Mouse (Mus musculus) kidney, embryonic 14.5 days (tissue): ENCODE measurements around the gene Rae1. TPM values are rescaled to one million over a fixed set of nuclear protein-coding genes. Genes with fewer than 3 reads are reported as not detected.
A peak's percentile ranks its signal among the peaks of the same experiment; 100 is the strongest.

Experiments
- ATAC-seq: fragments of 200-750 bp; cut with Nextera tagmentation; 2 replicates; pipeline ENCODE4 v1.8.0; 2017; ENCODE audit warnings: moderate number of reproducible peaks, mild to moderate bottlenecking, moderate TSS enrichment, moderate library complexity; ENCODE audit not compliant: low FRiP score, low TSS enrichment
- H3K27ac ChIP-seq: fragments of 300-500 bp; sonication (generic); 2 replicates; pipeline ENCODE4 v1.5.1; 2014; ENCODE audit warnings: low read depth, mild to moderate bottlenecking, low read length, moderate library complexity, mixed read lengths
- H3K27me3 ChIP-seq: fragments of 300-500 bp; sonication (generic); 2 replicates; pipeline ENCODE4 v1.6.1; 2014; ENCODE audit warnings: mild to moderate bottlenecking, low read length; ENCODE audit not compliant: control insufficient read depth, insufficient read depth
- H3K36me3 ChIP-seq: fragments of 300-500 bp; sonication (generic); 2 replicates; pipeline ENCODE4 v1.6.1; 2014; ENCODE audit warnings: low read length, mixed read lengths; ENCODE audit not compliant: control insufficient read depth, insufficient read depth
- H3K4me1 ChIP-seq: fragments of 300-500 bp; sonication (generic); 2 replicates; pipeline ENCODE4 v1.6.1; 2014; ENCODE audit warnings: low read length, mixed read lengths; ENCODE audit not compliant: control insufficient read depth, insufficient read depth
- H3K4me2 ChIP-seq: fragments of 300-500 bp; sonication (generic); replicated peaks from 2 replicates; pipeline ENCODE4 v1.6.1; 2014; ENCODE audit warnings: low read depth, mild to moderate bottlenecking, low read length
- H3K4me3 ChIP-seq: fragments of 300-500 bp; sonication (generic); 2 replicates; pipeline ENCODE4 v1.5.1; 2014; ENCODE audit warnings: mild to moderate bottlenecking, low read length
- H3K9ac ChIP-seq: fragments of 300-500 bp; sonication (generic); 2 replicates; pipeline ENCODE4 v1.6.1; 2014; ENCODE audit warnings: low read depth, mild to moderate bottlenecking, low read length, moderate library complexity
- H3K9me3 ChIP-seq: fragments of 300-500 bp; sonication (generic); 2 replicates; pipeline ENCODE4 v1.6.1; 2016; ENCODE audit warnings: low read length; ENCODE audit not compliant: control insufficient read depth
- WGBS: fragments of 180-500 bp; shearing (Covaris S2); extraction: QIAGEN DNeasy Blood & Tissue Kit; methylation state at CpG from one replicate; pipeline ENCODE4 v1.1.7; 2014; 5-methylcytosine and 5-hydroxymethylcytosine counted together
- polyA plus RNA-seq: library from polyadenylated mRNA; unstranded; fragments of >200 nt; fragmentation: Nextera tagmentation; extraction: Ambion mirVana; gene quantifications from 2 replicates; pipeline ENCODE4 v1.2.1, GENCODE M21; 2014

Rae1 gene
- polyA plus RNA-seq, 1 experiment from 2014 or later = 155 TPM

DNA sequence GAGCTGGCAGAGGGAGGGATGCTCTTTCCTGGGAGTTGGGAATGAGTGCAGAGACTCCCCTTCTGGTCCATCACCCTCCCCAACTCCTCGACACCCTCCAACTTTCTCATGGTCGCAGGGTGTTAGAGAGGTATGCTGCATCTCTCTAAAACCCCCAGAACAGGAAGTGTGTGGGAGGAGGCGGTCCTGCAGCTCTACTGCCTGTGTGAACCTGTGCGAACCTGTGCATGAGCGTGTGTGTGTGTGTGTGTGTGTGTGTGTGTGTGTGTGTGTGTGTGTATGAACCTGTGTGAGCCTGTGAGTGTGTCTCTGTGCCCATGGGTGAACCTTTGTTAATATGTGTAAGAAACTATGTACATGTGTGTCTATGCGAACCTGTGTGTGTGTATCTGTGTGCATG is 53.9 kb downstream of the Rae1 start:
- H3K9ac ChIP-seq = no peak overlapping the region

DNA sequence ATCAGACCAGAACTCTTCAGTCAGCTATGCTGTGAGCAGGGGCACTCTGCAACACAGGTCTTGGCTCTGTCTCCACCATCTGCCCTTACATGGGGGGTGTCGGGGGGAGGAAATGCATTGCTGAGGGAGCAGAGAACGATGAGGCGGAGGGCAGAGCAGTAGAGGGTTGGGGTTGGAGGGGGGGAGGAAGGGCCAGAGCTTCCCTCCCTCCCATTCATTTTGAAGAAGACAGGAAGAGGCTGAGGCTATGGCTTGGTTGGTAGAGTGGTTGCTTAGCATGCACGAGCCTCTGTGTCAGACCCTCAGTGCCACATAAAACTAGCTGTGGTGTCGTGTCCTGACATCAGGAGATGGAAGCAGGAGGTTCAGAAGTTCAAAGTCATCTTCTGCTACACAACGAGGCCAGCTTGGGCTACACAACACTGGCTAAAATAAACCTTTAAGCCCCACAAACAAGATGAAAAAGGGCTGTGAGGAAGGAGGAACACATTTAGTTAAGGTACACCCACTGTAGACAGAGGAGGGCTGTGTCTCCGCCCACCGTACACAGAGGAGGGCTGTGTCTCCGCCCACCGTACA is 56.5 kb downstream of the Rae1 start:
- Histone ChIP-seq H3K36me3 (no peaks in the 10 kb centered on the region), H3K27me3 (no peaks in the 10 kb centered on the region), H3K27ac (no peak overlapping the region), H3K4me2 (no peak overlapping the region), H3K9ac (no peak overlapping the region), H3K9me3 (no peaks in the 10 kb centered on the region), H3K4me1 (no peaks in the 10 kb centered on the region), H3K4me3 (no peak overlapping the region)
- WGBS = 79% methylated on average over 10 of the region's 10 CpGs
- no peak for ATAC-seq

More for the DNA sequence above, 53.9 kb downstream of the Rae1 start:
- ATAC-seq = no peak
- Histone ChIP-seq H3K4me3 (no peak overlapping the region), H3K27me3 (no peaks in the 10 kb centered on the region), H3K27ac (no peak overlapping the region), H3K9me3 (no peaks in the 10 kb centered on the region), H3K4me2 (no peak overlapping the region), H3K36me3 (no peaks in the 10 kb centered on the region), H3K4me1 (0 out of 2 replicates have a peak, but pooled peaks cover 5% of the 10 kb centered on the region)
- 60% methylated on average over 6 of the region's 6 CpGs for WGBS

DNA sequence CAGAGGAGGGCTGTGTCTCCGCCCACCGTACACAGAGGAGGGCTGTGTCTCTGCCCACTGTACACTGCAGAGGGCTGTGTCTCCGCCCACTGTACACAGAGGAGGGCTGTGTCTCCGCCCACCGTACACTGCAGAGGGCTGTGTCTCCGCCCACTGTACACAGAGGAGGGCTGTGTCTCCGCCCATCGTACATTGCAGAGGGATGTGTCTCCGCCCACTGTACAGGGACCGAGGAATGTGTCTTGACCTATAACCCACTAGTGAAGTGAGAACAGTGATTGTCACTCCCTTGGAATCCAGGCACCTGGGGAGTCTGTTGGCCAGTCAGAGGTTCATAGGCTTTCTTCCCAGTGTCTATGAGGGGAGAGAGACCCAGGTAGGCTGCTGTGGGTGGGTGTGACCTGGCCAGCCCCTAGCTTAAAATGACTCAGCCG is 57.0 kb downstream of the Rae1 start:
- Histone ChIP-seq H3K4me1 (0 out of 2 replicates have a peak, but pooled peaks cover 3% of the 10 kb centered on the region), H3K4me3 (no peak overlapping the region), H3K27ac (no peak overlapping the region), H3K9me3 (no peaks in the 10 kb centered on the region), H3K27me3 (no peaks in the 10 kb centered on the region), H3K36me3 (no peaks in the 10 kb centered on the region), H3K9ac (no peak overlapping the region), H3K4me2 (no peak overlapping the region)
- 84% methylated on average over 11 of the region's 11 CpGs for WGBS
- no peak for ATAC-seq

DNA sequence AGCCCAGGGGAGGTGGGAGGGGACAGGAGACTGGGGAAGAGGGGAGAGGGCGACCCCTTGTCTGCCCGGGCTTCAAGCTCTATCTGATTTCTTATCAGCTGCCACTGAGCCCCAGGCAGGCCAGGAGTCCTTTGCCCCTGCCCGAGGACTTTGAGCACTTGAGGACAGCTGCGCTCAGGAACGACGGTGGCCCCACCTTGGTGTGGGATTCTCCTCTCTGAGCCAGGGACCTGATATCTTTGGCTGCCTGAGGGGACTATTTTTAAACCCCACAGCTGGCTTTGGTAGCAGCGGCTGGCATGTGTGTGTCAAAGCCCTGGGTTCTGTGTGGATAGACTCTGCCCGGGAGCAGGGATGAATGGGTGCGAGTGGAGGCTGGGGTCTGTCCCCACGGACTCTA is 57.7 kb downstream of the Rae1 start:
- H3K27ac ChIP-seq = no peak overlapping the region
- no peak overlapping the region for H3K9ac ChIP-seq
- H3K36me3 ChIP-seq = no peaks in the 10 kb centered on the region
- ATAC-seq = no peak
- H3K4me3 ChIP-seq = no peak overlapping the region
- H3K4me2 ChIP-seq = no peak overlapping the region
- H3K9me3 ChIP-seq = no peaks in the 10 kb centered on the region
- H3K27me3 ChIP-seq = no peaks in the 10 kb centered on the region
- H3K4me1 ChIP-seq = 0 out of 2 replicates have a peak, but pooled peaks cover 3% of the 10 kb centered on the region
- 55% methylated on average over 10 of the region's 10 CpGs for WGBS

DNA sequence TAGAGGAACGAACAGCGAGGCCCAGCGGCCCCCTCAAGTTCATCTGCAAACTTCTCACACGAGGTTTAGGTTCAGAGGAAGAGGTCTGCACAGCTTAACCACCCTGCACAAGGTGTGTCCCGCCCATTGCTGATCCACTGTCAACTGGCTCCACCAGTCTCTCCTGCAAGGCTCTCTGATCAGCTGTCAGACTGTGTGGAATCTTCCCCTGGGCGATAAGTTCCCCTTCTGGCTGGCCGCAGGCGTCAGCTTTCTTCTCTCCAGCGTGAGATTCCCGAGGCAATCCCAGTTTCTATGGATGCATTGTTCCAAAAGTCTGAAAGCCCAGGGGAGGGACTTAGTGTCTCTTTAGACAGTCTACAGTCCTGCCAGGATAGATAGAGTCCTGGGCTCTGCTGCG is 58.3 kb downstream of the Rae1 start:
- ATAC-seq = no peak
- no peak overlapping the region for H3K27ac ChIP-seq
- no peak overlapping the region for H3K9ac ChIP-seq
- 0 out of 2 replicates have a peak, but pooled peaks cover 3% of the 10 kb centered on the region for H3K4me1 ChIP-seq
- H3K4me3 ChIP-seq = no peak overlapping the region
- H3K36me3 ChIP-seq = no peaks in the 10 kb centered on the region
- WGBS = 70% methylated on average over 11 of the region's 11 CpGs
- no peaks in the 10 kb centered on the region for H3K9me3 ChIP-seq
- no peaks in the 10 kb centered on the region for H3K27me3 ChIP-seq
- H3K4me2 ChIP-seq = no peak overlapping the region

DNA sequence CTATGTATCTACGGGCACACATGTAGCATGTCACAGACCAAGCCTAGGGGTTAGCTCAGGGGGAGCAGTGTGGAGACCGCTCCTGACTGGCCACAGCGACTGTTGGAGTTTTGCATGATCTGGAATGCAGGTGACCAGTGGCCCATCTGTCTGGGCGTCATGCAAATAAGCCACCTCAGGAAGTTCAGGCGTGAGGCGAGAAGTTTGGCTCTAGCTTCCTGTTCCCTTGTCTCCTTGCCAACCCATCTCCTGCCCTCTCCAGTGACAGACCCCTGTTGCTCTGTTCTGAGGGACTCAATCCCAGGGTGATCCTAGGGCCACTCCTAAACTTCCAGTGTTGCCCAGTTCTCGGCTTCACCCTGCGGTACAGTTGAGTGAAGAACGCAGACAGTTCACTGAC is 60.5 kb downstream of the Rae1 start:
- Histone ChIP-seq H3K9me3 (no peaks in the 10 kb centered on the region), H3K4me1 (0 out of 2 replicates have a peak, but pooled peaks cover 3% of the 10 kb centered on the region), H3K36me3 (no peaks in the 10 kb centered on the region), H3K27me3 (no peaks in the 10 kb centered on the region), H3K27ac (no peak overlapping the region), H3K9ac (no peak overlapping the region), H3K4me2 (no peak overlapping the region), H3K4me3 (no peak overlapping the region)
- ATAC-seq = no peak
- 85% methylated on average over 9 of the region's 9 CpGs for WGBS

DNA sequence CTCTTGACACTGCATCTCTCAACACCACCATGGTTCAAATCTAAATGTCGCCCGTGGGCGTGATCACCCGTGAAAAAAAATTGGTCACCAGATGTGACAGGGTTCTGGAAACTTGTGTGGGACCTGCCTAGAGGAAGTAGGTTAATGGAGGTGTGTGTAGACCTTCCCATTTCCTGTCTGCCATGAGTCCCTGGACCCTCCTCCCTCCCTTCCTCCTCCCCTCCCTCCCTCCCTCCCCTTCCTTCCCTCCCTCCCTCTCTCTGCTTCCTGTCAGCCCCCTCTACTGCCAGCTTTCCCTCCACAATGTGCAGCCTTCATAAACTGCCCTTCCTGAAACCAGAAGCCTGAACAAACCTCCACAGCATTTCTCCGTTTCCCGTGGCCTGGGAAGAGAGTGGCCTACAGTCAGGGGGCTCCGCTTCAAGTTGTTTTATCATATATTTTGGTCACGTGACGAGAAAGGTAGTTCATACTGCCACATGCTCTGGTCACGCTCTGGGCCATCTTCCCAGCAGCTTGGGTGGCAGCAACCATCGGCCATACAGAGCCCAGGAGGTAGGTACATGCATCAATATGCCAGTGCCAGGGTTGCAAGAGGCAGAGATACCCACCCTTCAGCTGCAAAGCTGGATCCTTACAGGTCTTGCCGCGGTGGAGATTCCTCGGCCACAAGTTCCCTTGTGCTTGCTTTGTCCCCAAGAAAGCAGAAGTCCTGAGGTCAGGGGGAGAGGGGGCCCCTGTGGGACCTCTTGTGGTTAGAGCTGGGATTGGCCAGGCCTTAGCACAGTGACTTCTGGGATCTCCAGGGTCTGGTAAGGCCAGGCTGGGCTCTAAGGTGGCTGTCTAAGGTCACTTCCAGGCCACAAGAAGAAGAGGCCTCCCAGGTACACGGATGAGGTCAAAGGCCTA is 61.8 kb downstream of the Rae1 start:
- H3K4me3 ChIP-seq = no peak overlapping the region
- no peaks in the 10 kb centered on the region for H3K36me3 ChIP-seq
- H3K27ac ChIP-seq = no peak overlapping the region
- H3K9me3 ChIP-seq = no peaks in the 10 kb centered on the region
- peak; percentile 37; the same call in 1 of the 2 replicates for ATAC-seq
- no peaks in the 10 kb centered on the region for H3K27me3 ChIP-seq
- H3K4me1 ChIP-seq = 0 out of 2 replicates have a peak, but pooled peaks cover 3% of the 10 kb centered on the region
- no peak overlapping the region for H3K4me2 ChIP-seq
- no peak overlapping the region for H3K9ac ChIP-seq
- WGBS = 68% methylated on average over 15 of the region's 15 CpGs

DNA sequence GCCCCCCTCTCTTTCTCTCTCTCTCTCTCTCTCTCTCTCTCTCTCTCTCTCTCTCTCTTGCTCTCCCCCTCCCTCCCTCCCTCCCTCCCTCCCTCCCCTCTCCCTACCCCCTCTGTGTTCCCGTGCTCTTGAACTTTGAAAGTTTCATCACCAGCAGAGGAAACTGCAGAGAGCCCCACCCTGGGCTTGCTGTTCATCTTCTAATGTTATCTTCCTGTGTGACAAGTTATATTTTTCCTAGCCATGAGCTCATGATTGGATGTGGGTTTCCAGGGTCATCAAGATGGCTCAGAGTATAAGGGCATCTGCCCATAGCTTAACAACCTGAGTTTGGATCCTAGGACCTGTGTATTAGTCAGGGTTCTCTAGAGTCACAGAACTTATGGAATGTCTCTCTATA is 63.3 kb downstream of the Rae1 start:
- ATAC-seq = no peak
- no peaks in the 10 kb centered on the region for H3K27me3 ChIP-seq
- 0 out of 2 replicates have a peak, but pooled peaks cover 3% of the 10 kb centered on the region for H3K4me1 ChIP-seq

DNA sequence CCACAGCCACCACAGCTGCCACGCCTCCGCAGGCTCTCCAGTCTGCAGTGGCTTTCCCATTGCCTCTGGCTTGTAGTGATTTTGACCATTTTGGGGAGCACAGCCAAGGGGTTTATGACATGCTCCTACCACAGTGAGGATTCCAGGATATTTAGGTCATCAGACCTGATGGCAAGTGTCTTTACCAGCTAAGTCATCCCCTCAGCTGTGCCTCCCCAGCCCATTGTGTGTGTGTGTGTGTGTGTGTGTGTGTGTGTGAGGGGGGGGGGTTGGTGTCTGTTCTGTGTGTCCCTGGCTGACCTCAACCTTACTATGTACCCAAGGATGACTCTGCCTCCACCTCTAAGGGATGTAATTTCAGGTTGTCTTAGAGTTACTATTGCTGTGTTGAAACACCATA is 64.9 kb downstream of the Rae1 start:
- Histone ChIP-seq H3K4me1 (0 out of 2 replicates have a peak, but pooled peaks cover 3% of the 10 kb centered on the region), H3K27ac (no peak overlapping the region), H3K27me3 (no peaks in the 10 kb centered on the region), H3K9me3 (no peaks in the 10 kb centered on the region), H3K36me3 (no peaks in the 10 kb centered on the region), H3K4me3 (no peak overlapping the region), H3K9ac (no peak overlapping the region), H3K4me2 (no peak overlapping the region)
- no peak for ATAC-seq
- 87% methylated on average over 2 of the region's 2 CpGs for WGBS

More for the DNA sequence above, 63.3 kb downstream of the Rae1 start:
- Histone ChIP-seq H3K4me2 (no peak overlapping the region), H3K9me3 (no peaks in the 10 kb centered on the region), H3K27ac (no peak overlapping the region), H3K4me3 (no peak overlapping the region), H3K9ac (no peak overlapping the region), H3K36me3 (no peaks in the 10 kb centered on the region)
- 56% methylated on average over 1 of the region's 1 CpGs for WGBS
